Mouse (Mus musculus) embryonic facial prominence, embryonic 11.5 days (tissue): ENCODE measurements around the gene Tmem41b. TPM values are rescaled to one million over a fixed set of nuclear protein-coding genes. Genes with fewer than 3 reads are reported as not detected.
"Not testable (repeated sequence)": the region's sequence is repeated elsewhere in the genome, so short reads cannot be mapped to it uniquely, and the experiment has no call there.

ENCODE experiments used
- ATAC-seq: fragments of 200-750 bp; cut with Nextera tagmentation; replicated peaks from 2 replicates; pipeline ENCODE4 v1.8.0; 2017; ENCODE audit warnings: low read depth; ENCODE audit not compliant: insufficient number of reproducible peaks, low FRiP score, low TSS enrichment
- DNase-seq: peaks from one replicate; pipeline ENCODE4 v3.0.0-alpha.2; 2015; ENCODE audit warnings: low spot score
- H3K27ac ChIP-seq: fragments of 300-500 bp; sonication (generic); replicated peaks from 2 replicates; pipeline ENCODE4 v1.5.1; 2014; ENCODE audit warnings: mild to moderate bottlenecking, low read depth, low read length, control low read depth
- H3K27me3 ChIP-seq: fragments of 300-500 bp; sonication (generic); 2 replicates; pipeline ENCODE4 v1.6.1; 2014; ENCODE audit warnings: mild to moderate bottlenecking, low read length, moderate library complexity, mixed read lengths; ENCODE audit not compliant: control insufficient read depth, insufficient read depth
- H3K36me3 ChIP-seq: fragments of 300-500 bp; sonication (generic); replicated peaks from 2 replicates; pipeline ENCODE4 v1.6.1; 2014; ENCODE audit warnings: low read depth, mild to moderate bottlenecking, low read length, moderate library complexity, mixed read lengths; ENCODE audit not compliant: control insufficient read depth, insufficient read depth
- H3K4me1 ChIP-seq: fragments of 300-500 bp; sonication (generic); 2 replicates; pipeline ENCODE4 v1.6.1; 2014; ENCODE audit warnings: low read length, mixed read lengths; ENCODE audit not compliant: control insufficient read depth, insufficient read depth
- H3K4me2 ChIP-seq: fragments of 300-500 bp; sonication (generic); 2 replicates; pipeline ENCODE4 v1.6.1; 2014; ENCODE audit warnings: low read depth, mild to moderate bottlenecking, control low read depth, low read length, moderate library complexity
- H3K4me3 ChIP-seq: fragments of 300-500 bp; sonication (generic); 2 replicates; pipeline ENCODE4 v1.5.1; 2014; ENCODE audit warnings: low read depth, low read length, control low read depth
- H3K9ac ChIP-seq: fragments of 300-500 bp; sonication (generic); replicated peaks from 2 replicates; pipeline ENCODE4 v1.6.1; 2014; ENCODE audit warnings: mild to moderate bottlenecking, control low read depth, low read length
- H3K9me3 ChIP-seq: fragments of 300-500 bp; sonication (generic); replicated peaks from 2 replicates; pipeline ENCODE4 v1.6.1; 2016; ENCODE audit warnings: mild to moderate bottlenecking, low read length, inconsistent platforms, mixed read lengths; ENCODE audit not compliant: control insufficient read depth
- WGBS: fragments of 180-500 bp; shearing (Covaris S2); extraction: QIAGEN DNeasy Blood & Tissue Kit; methylation state at CpG from one replicate; pipeline ENCODE4 v1.1.7; 2014; 5-methylcytosine and 5-hydroxymethylcytosine counted together
- polyA plus RNA-seq: library from polyadenylated mRNA; unstranded; fragments of >200 nt; fragmentation: Nextera tagmentation; extraction: Ambion mirVana; gene quantifications from 2 replicates; pipeline ENCODE4 v1.2.1, GENCODE M21; 2014

The Tmem41b gene
- polyA plus RNA-seq, 1 experiment from 2014 or later: 88.9 TPM

- 58% methylated on average over 2 of the region's 2 CpGs for WGBS
- no peak for DNase-seq
- Histone ChIP-seq H3K9ac (no peak overlapping the region), H3K36me3 (no peaks in the 10 kb centered on the region), H3K4me1 (no peaks in the 10 kb centered on the region), H3K27me3 (no peaks in the 10 kb centered on the region), H3K4me2 (no peak overlapping the region), H3K9me3 (no peaks in the 10 kb centered on the region), H3K4me3 (no peak overlapping the region), H3K27ac (no peak overlapping the region)
- ATAC-seq: no peak
These were observed 6.6 kb upstream of the Tmem41b start for GRCm38 (mm10) chr7:109993157-109993959.

GRCm38 (mm10) chr7:109991286-109991685 is 4.6 kb upstream of the Tmem41b start:
- no peak for ATAC-seq
- H3K4me1 ChIP-seq: no peaks in the 10 kb centered on the region
- 88% methylated on average over 1 of the region's 1 CpGs for WGBS
- H3K9me3 ChIP-seq: no peaks in the 10 kb centered on the region
- no peak overlapping the region for H3K9ac ChIP-seq
- H3K27me3 ChIP-seq: no peaks in the 10 kb centered on the region
- no peak overlapping the region for H3K4me2 ChIP-seq
- H3K36me3 ChIP-seq: no peaks in the 10 kb centered on the region
- no peak for DNase-seq
- no peak overlapping the region for H3K4me3 ChIP-seq
- H3K27ac ChIP-seq: no peak overlapping the region

GRCm38 (mm10) chr7:109986133-109986669 is 528 bp downstream of the Tmem41b start:
- DNase-seq: peak; percentile 99
- H3K4me3 ChIP-seq: peak overlapping the region; percentile 48
- peak overlapping the region; percentile 47 for H3K9ac ChIP-seq
- H3K36me3 ChIP-seq: no peaks in the 10 kb centered on the region
- no peaks in the 10 kb centered on the region for H3K9me3 ChIP-seq
- peak overlapping the region; percentile 31; the same call in 1 of the 2 replicates for H3K27ac ChIP-seq
- H3K4me1 ChIP-seq: no peaks in the 10 kb centered on the region
- peak; percentile 97 for ATAC-seq
- H3K4me2 ChIP-seq: peak overlapping the region; percentile 65
- under 1% methylated on average over 43 of the region's 43 CpGs for WGBS
- no peaks in the 10 kb centered on the region for H3K27me3 ChIP-seq

- Histone ChIP-seq H3K36me3 (no peaks in the 10 kb centered on the region), H3K9me3 (no peaks in the 10 kb centered on the region), H3K4me1 (no peaks in the 10 kb centered on the region), H3K27ac (0 out of 2 replicates have a peak overlapping the region, but pooled peaks have one; percentile 10), H3K27me3 (no peaks in the 10 kb centered on the region), H3K4me3 (peak overlapping the region; percentile 48), H3K9ac (peak overlapping the region; percentile 25), H3K4me2 (peak overlapping the region; percentile 65)
- ATAC-seq (no peak; the same call in none of the 2 replicates), DNase-seq (no peak)
- WGBS: under 1% methylated on average over 27 of the region's 27 CpGs
These were observed 1.0 kb downstream of the Tmem41b start for GRCm38 (mm10) chr7:109985661-109986132.

GRCm38 (mm10) chr7:109984608-109985007 is 2.1 kb downstream of the Tmem41b start:
- not testable (repeated sequence) for H3K9me3 ChIP-seq, DNase-seq, H3K9ac ChIP-seq, H3K27ac ChIP-seq, H3K4me1 ChIP-seq, H3K27me3 ChIP-seq, H3K4me3 ChIP-seq, H3K4me2 ChIP-seq, ATAC-seq, H3K36me3 ChIP-seq
- WGBS: 82% methylated on average over 5 of the region's 5 CpGs

GRCm38 (mm10) chr7:109977131-109977530 is 9.6 kb downstream of the Tmem41b start:
- H3K4me1 ChIP-seq, H3K4me3 ChIP-seq, H3K9ac ChIP-seq, H3K27me3 ChIP-seq, H3K36me3 ChIP-seq, DNase-seq, H3K27ac ChIP-seq, ATAC-seq, H3K9me3 ChIP-seq, H3K4me2 ChIP-seq: not testable (repeated sequence)
- WGBS: 73% methylated on average over 5 of the region's 5 CpGs

- ATAC-seq (no peak), DNase-seq (no peak)
- Histone ChIP-seq H3K27ac (no peak overlapping the region), H3K4me2 (no peak overlapping the region), H3K9ac (no peak overlapping the region), H3K4me3 (no peak overlapping the region), H3K4me1 (no peaks in the 10 kb centered on the region), H3K36me3 (peaks cover 3% of the 10 kb centered on the region), H3K27me3 (no peaks in the 10 kb centered on the region), H3K9me3 (no peaks in the 10 kb centered on the region)
- WGBS: 91% methylated on average over 6 of the region's 6 CpGs
These were observed 10.6 kb downstream of the Tmem41b start for GRCm38 (mm10) chr7:109975966-109976715.
